Mouse (Mus musculus) embryonic stem cell, embryonic (primary cell): ENCODE measurements around the gene Fiz1.

Experiments
- CTCF ChIA-PET, 4 experiments: fragments of 300-600 bp in 2 of 4; fragments of 350-600 bp in 2 of 4; sonication (Branson Sonifier 250); formaldehyde crosslinking; loops; one replicate each; lab custom pipeline; 2022; ENCODE audit warnings: inconsistent platforms in 2 of 4; lab: Charles Lee
- POLR2A ChIA-PET, 4 experiments: fragments of 300-600 bp in 2 of 4; fragments of 350-600 bp in 2 of 4; sonication (Branson Sonifier 250); formaldehyde crosslinking; loops; one replicate each; lab custom pipeline; 2022; ENCODE audit warnings: antibody characterized with exemption in 4 of 4, inconsistent platforms in 1 of 4; lab: Charles Lee

Fiz1 gene

GRCm38 (mm10) chr7:4957361-4957760 lies 57.1 kb downstream of the Fiz1 start:
- POLR2A ChIA-PET = interaction anchor here in 2 of 4 experiments (0.7 to 2.7 kb wide), 5 partner anchors 8 to 145 kb away, joined by 3 to 11 read pairs (median 3); partner anchors contain the start of gene Ube2s (in 1 of the 2)
- CTCF ChIA-PET = interaction anchor here in 1 of 4 experiments (0.7 to 1.1 kb wide), 2 partner anchors 17 to 46 kb away, joined by 3 to 4 read pairs; no protein-coding TSS in a partner anchor
